Mouse (Mus musculus): Measurements from ENCODE around the gene Sgcg. TPM values are rescaled to one million over a fixed set of nuclear protein-coding genes. Genes with fewer than 3 reads are reported as not detected.

Gene Sgcg
- polyA plus RNA-seq, 1 experiment = 0.16 TPM

DNA sequence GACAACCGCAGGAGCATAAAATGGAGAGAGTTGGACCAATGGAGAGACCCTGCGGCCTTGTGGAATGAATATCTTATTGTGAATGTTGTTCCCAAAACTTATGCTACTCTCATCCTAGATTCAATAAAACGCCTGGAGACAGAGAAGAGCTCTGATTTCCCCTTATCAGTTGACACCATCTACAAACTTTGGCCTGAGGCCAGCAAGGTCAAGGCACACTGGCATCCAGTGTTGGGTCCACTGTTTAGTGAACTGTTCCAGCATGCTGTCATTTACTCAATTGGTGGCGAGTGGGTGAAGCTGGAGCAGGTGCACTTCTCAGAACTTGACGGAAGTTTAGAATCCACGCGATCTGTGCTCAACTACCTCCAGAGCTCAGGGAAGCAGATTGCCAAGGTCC, 66.4 kb downstream of the Sgcg start:
- no peak for DNase-seq (ENCODE audit: low read depth in 1 of 2, low spot score in 2 of 2)
- no peak overlapping the region for H3K4me3 ChIP-seq (ENCODE audit: extremely low read depth, insufficient read depth, insufficient read length)
- no peaks in the 10 kb centered on the region for H3K27me3 ChIP-seq (ENCODE audit: control insufficient read depth, insufficient read depth, low read length)
- no peak overlapping the region for H3K27ac ChIP-seq (ENCODE audit: insufficient read depth, low read length)
- peaks cover 23% of the 10 kb centered on the region for H3K36me3 ChIP-seq (ENCODE audit: control insufficient read depth, insufficient read depth, low read length)
- no peaks in the 10 kb centered on the region for H3K4me1 ChIP-seq (ENCODE audit: control insufficient read depth, insufficient read depth, insufficient read length)
- TF ChIP-seq CTCF (IDR thresholded peaks at IDR 0.05; ENCODE audit: extremely low read depth, insufficient read depth, insufficient read length, insufficient replicate concordance) (no peak), POLR2A (IDR thresholded peaks at IDR 0.05; ENCODE audit: low read depth, low read length) (no peak)
- WGBS = 91% methylated on average over 7 of the region's 7 CpGs

DNA sequence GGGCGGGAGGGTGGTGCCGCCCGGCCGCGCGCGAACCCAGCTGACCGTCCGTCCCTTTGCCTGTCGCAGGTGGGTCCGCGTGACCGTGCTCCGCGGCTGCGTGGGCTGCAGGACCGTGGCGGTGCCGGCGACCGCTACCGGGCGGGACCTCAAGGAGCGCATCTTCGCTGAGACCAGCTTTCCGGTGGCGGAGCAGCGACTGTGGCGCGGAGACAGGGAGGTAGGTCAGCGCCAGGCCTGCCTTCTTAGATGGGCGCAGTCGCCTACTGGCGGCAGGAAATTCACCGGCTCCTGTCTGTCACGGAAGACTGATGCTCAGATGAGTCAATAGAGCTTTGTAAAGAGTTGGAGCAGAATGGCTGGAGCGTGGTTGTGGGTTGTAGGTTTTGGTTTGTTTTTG, 85.1 kb downstream of the Sgcg start:
- DNase-seq (ENCODE audit: low read depth in 1 of 2, low spot score in 2 of 2) = peak; percentile 55 to 67
- Histone ChIP-seq H3K36me3 (ENCODE audit: control insufficient read depth, insufficient read depth, low read length) (no peaks in the 10 kb centered on the region), H3K4me1 (ENCODE audit: control insufficient read depth, insufficient read depth, insufficient read length) (no peaks in the 10 kb centered on the region), H3K27ac (ENCODE audit: insufficient read depth, low read length) (peak overlapping the region; percentile 90), H3K4me3 (ENCODE audit: extremely low read depth, insufficient read depth, insufficient read length) (peak overlapping the region; percentile 96), H3K27me3 (ENCODE audit: control insufficient read depth, insufficient read depth, low read length) (no peaks in the 10 kb centered on the region)
- under 1% methylated on average over 37 of the region's 37 CpGs for WGBS
- TF ChIP-seq CTCF (IDR thresholded peaks at IDR 0.05; ENCODE audit: extremely low read depth, insufficient read depth, insufficient read length, insufficient replicate concordance) (peak; percentile 9; the same call in 1 of the 2 replicates), POLR2A (IDR thresholded peaks at IDR 0.05; ENCODE audit: low read depth, low read length) (no peak)

DNA sequence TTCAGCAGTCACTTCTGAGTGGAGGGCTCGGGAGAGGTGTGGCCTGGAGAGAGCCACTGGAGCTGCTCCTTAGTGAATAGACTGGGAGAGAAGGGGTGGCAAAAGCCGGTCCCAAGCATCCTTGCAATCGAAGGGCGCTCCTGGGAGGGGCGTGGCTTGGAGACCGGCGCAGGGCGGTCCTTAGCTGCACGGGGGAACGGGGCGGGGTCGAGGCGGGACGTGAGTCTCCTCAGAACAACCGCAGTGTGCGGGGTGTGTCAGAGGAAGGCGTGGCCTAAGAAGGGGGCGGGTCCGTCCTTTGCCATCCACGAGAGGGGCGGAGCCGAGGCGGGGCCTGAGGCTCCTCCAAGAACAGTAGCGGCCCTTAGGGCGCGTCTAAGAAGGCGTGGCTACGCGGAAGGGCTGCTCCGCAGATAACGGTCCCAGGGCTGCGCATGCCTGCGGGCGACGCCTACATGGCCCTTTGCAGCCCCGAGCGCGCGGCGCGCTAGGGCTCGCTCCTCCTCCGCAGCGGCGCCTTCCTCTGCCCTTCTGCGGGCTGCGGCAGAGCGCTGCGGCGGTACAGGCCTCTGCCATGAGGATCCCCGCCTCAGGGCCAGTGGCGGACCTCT, 85.6 kb downstream of the Sgcg start:
- 1% methylated on average over 51 of the region's 52 CpGs for WGBS
- no peaks in the 10 kb centered on the region for H3K36me3 ChIP-seq (ENCODE audit: control insufficient read depth, insufficient read depth, low read length)
- peak; percentile 98 to 100 for DNase-seq (ENCODE audit: low read depth in 1 of 2, low spot score in 2 of 2)
- H3K4me3 ChIP-seq (ENCODE audit: extremely low read depth, insufficient read depth, insufficient read length) = peak overlapping the region; percentile 96
- peak overlapping the region; percentile 90 for H3K27ac ChIP-seq (ENCODE audit: insufficient read depth, low read length)
- TF ChIP-seq POLR2A (IDR thresholded peaks at IDR 0.05; ENCODE audit: low read depth, low read length) = peak; percentile 59
- TF ChIP-seq CTCF (IDR thresholded peaks at IDR 0.05; ENCODE audit: extremely low read depth, insufficient read depth, insufficient read length, insufficient replicate concordance) = no peak
- H3K4me1 ChIP-seq (ENCODE audit: control insufficient read depth, insufficient read depth, insufficient read length) = no peaks in the 10 kb centered on the region
- H3K27me3 ChIP-seq (ENCODE audit: control insufficient read depth, insufficient read depth, low read length) = no peaks in the 10 kb centered on the region

DNA sequence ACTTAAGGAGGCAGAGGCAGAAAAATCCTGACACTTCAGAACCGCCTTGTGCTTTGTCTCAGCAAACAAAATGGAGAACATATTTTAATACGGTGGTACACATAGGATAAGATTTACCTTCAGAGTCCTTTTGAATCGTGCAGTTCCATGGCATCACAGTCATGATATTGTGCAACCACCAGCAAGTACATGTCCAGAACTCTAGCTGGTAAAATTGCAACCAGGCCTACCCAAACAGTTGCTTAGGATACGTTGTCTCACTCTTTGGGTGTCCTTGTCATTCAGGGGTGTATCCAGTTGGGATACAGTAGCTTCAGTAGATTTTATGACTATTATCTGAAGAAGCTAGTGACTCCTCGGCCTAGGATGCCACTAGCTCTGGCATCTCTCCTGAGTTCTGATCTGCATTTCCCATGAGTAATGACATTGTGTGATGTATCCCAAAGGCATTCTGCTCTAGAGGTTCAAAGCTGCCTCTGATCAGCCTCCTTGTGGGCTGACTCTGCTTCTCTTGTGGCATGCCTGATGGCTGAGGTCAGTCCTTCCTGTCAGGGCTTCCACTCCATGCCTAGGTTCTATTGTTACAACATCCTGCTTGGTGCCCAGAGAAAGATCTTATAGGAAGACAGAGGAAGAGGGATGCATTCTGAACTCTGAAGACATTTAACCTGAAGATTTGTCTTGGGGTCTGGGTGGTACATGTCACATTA, 86.9 kb downstream of the Sgcg start:
- Histone ChIP-seq H3K4me1 (ENCODE audit: control insufficient read depth, insufficient read depth, insufficient read length) (no peaks in the 10 kb centered on the region), H3K36me3 (ENCODE audit: control insufficient read depth, insufficient read depth, low read length) (no peaks in the 10 kb centered on the region), H3K27me3 (ENCODE audit: control insufficient read depth, insufficient read depth, low read length) (no peaks in the 10 kb centered on the region), H3K27ac (ENCODE audit: insufficient read depth, low read length) (no peak overlapping the region), H3K4me3 (ENCODE audit: extremely low read depth, insufficient read depth, insufficient read length) (no peak overlapping the region)
- TF ChIP-seq CTCF (IDR thresholded peaks at IDR 0.05; ENCODE audit: extremely low read depth, insufficient read depth, insufficient read length, insufficient replicate concordance) (no peak), POLR2A (IDR thresholded peaks at IDR 0.05; ENCODE audit: low read depth, low read length) (no peak)
- 85% methylated on average over 5 of the region's 5 CpGs for WGBS
- no peak for DNase-seq (ENCODE audit: low read depth in 1 of 2, low spot score in 2 of 2)

Other genes with a start within 250 kb of the Sgcg start
- gene Tnfrsf19, start 212.0 kb downstream of the Sgcg start, polyA plus RNA-seq (2012; rRNA removed) = 1.2 and 1.9 TPM in 2 replicates
- gene Sacs, start 120.0 kb downstream of the Sgcg start, polyA plus RNA-seq (2012; rRNA removed) = 0.88 and 1.2 TPM in 2 replicates
- gene Arl11, start 51.3 kb upstream of the Sgcg start, polyA plus RNA-seq (2012; rRNA removed) = 3.0 and 3.8 TPM in 2 replicates
- gene Ebpl, start 101.9 kb upstream of the Sgcg start, polyA plus RNA-seq (2012; rRNA removed) = 0.83 and 1.1 TPM in 2 replicates
- 3.1 and 3.8 TPM in 2 replicates for gene Kpna3, start 181.4 kb upstream of the Sgcg start, polyA plus RNA-seq (2012; rRNA removed)

Measured in spleen, adult 2 months (tissue).